25 mouse cellular contexts compared by ENCODE assay signal in genomic region chr10:68806328-68806727, GRCm38 (mm10).
DNase-seq lines count a peak whose midpoint lies in the region; ATAC-seq and TF ChIP-seq lines count a peak whose summit lies in the region.
"Had no signal": no experiment of that assay in that cellular context is flagged by ENCODE, and none has a peak within 500 bp of the region (broad histone marks: within the 10 kb centered on the region; RNA-seq: fewer than 3 reads in every experiment).

No protein-coding gene starts in this region.

- no peaks in the 10 kb centered on the region for H3K36me3 ChIP-seq in forebrain, embryonic 13.5 days (ENCODE audit: poor library complexity, severe bottlenecking)
- H3K36me3 ChIP-seq in forebrain, embryonic 10.5 days (replicated peaks) = no peaks in the 10 kb centered on the region
- H3K36me3 ChIP-seq in intestine, embryonic 16.5 days (ENCODE audit: control insufficient read depth, insufficient read depth, low read length) = no peaks in the 10 kb centered on the region
- H3K36me3 ChIP-seq in intestine, postnatal 0 days (ENCODE audit: control insufficient read depth, insufficient read depth) = no peaks in the 10 kb centered on the region
- no peaks in the 10 kb centered on the region for H3K36me3 ChIP-seq in midbrain, embryonic 11.5 days (ENCODE audit: control insufficient read depth, insufficient read depth, low read length)
- no peaks in the 10 kb centered on the region for H3K36me3 ChIP-seq in midbrain, embryonic 13.5 days
- H3K36me3 ChIP-seq: embryonic facial prominence, embryonic 13.5 days; heart, embryonic 10.5 days; limb, embryonic 15.5 days had no signal

- H3K9me3 ChIP-seq in forebrain, embryonic 13.5 days (replicated peaks) = no peaks in the 10 kb centered on the region; the same call in 1 of the 2 replicates
- no peaks in the 10 kb centered on the region; the same call in 1 of the 2 replicates for H3K9me3 ChIP-seq in forebrain, embryonic 10.5 days
- no peaks in the 10 kb centered on the region for H3K9me3 ChIP-seq in intestine, embryonic 16.5 days (ENCODE audit: control insufficient read depth, low read length)
- H3K9me3 ChIP-seq in intestine, postnatal 0 days (ENCODE audit: control insufficient read depth) = no peaks in the 10 kb centered on the region
- no peaks in the 10 kb centered on the region; the same call in 1 of the 2 replicates for H3K9me3 ChIP-seq in midbrain, embryonic 11.5 days (ENCODE audit: control insufficient read depth, low read length)
- H3K9me3 ChIP-seq in midbrain, embryonic 13.5 days = no peaks in the 10 kb centered on the region
- H3K9me3 ChIP-seq: heart, embryonic 10.5 days; limb, embryonic 15.5 days had no signal

- ATAC-seq in forebrain, embryonic 13.5 days = peak; percentile 13; the same call in 1 of the 2 replicates
- peak; percentile 59; the same call in 1 of the 2 replicates for ATAC-seq in intestine, embryonic 16.5 days
- no peak for ATAC-seq in intestine, postnatal 0 days
- ATAC-seq in midbrain, embryonic 11.5 days (ENCODE audit: low FRiP score) = no peak
- no peak for ATAC-seq in midbrain, embryonic 13.5 days
- ATAC-seq: activated CD4-positive, CD25-positive, alpha-beta regulatory T cell, adult 4 months had no signal

- H3K4me1 ChIP-seq in forebrain, embryonic 13.5 days = no peaks in the 10 kb centered on the region
- H3K4me1 ChIP-seq in forebrain, embryonic 10.5 days = no peaks in the 10 kb centered on the region
- no peaks in the 10 kb centered on the region for H3K4me1 ChIP-seq in intestine, embryonic 16.5 days (ENCODE audit: control insufficient read depth, insufficient read depth, low read length)
- no peaks in the 10 kb centered on the region for H3K4me1 ChIP-seq in intestine, postnatal 0 days (replicated peaks; ENCODE audit: control insufficient read depth, insufficient read depth, low read length)
- no peaks in the 10 kb centered on the region for H3K4me1 ChIP-seq in midbrain, embryonic 11.5 days (ENCODE audit: control insufficient read depth, insufficient read depth, low read length)
- no peaks in the 10 kb centered on the region for H3K4me1 ChIP-seq in midbrain, embryonic 13.5 days (replicated peaks)
- H3K4me1 ChIP-seq: heart, embryonic 10.5 days; limb, embryonic 15.5 days had no signal

- H3K27me3 ChIP-seq in forebrain, embryonic 13.5 days = no peaks in the 10 kb centered on the region
- no peaks in the 10 kb centered on the region for H3K27me3 ChIP-seq in forebrain, embryonic 10.5 days (ENCODE audit: poor library complexity, severe bottlenecking)
- H3K27me3 ChIP-seq in intestine, embryonic 16.5 days (replicated peaks; ENCODE audit: control insufficient read depth, insufficient read depth, low read length) = no peaks in the 10 kb centered on the region
- H3K27me3 ChIP-seq in intestine, postnatal 0 days (replicated peaks; ENCODE audit: control insufficient read depth, insufficient read depth, low read length) = no peaks in the 10 kb centered on the region
- H3K27me3 ChIP-seq in midbrain, embryonic 11.5 days (ENCODE audit: control insufficient read depth, insufficient read depth, low read length) = no peaks in the 10 kb centered on the region
- no peaks in the 10 kb centered on the region for H3K27me3 ChIP-seq in midbrain, embryonic 13.5 days
- H3K27me3 ChIP-seq: embryonic facial prominence, embryonic 13.5 days; limb, embryonic 15.5 days had no signal

- H3K4me3 ChIP-seq in forebrain, embryonic 13.5 days = no peak overlapping the region
- no peak overlapping the region for H3K4me3 ChIP-seq in forebrain, embryonic 10.5 days
- H3K4me3 ChIP-seq in intestine, embryonic 16.5 days (ENCODE audit: low read length) = no peak overlapping the region
- H3K4me3 ChIP-seq in intestine, postnatal 0 days (ENCODE audit: low read depth, low read length) = no peak overlapping the region
- H3K4me3 ChIP-seq in midbrain, embryonic 11.5 days (ENCODE audit: low read depth, low read length) = no peak overlapping the region
- H3K4me3 ChIP-seq in midbrain, embryonic 13.5 days (replicated peaks) = no peak overlapping the region
- H3K4me3 ChIP-seq: embryonic facial prominence, embryonic 13.5 days; erythroblast, embryonic 14.5 days; gastrocnemius, adult 2 months; heart, embryonic 10.5 days; limb, embryonic 15.5 days had no signal

- 74% methylated on average over 1 of the region's 1 CpGs for WGBS in forebrain, embryonic 13.5 days
- WGBS in forebrain, embryonic 10.5 days = 87% methylated on average over 1 of the region's 1 CpGs
- WGBS in intestine, embryonic 16.5 days = 76% methylated on average over 1 of the region's 1 CpGs
- WGBS in intestine, postnatal 0 days = 69% methylated on average over 1 of the region's 1 CpGs
- WGBS in midbrain, embryonic 11.5 days = 78% methylated on average over 1 of the region's 1 CpGs
- WGBS in midbrain, embryonic 13.5 days = 53% methylated on average over 1 of the region's 1 CpGs

- no peak overlapping the region for H3K9ac ChIP-seq in forebrain, embryonic 13.5 days
- no peak overlapping the region for H3K9ac ChIP-seq in intestine, embryonic 16.5 days (ENCODE audit: low read depth, low read length)
- no peak overlapping the region for H3K9ac ChIP-seq in intestine, postnatal 0 days (ENCODE audit: low read depth, low read length)
- no peak overlapping the region for H3K9ac ChIP-seq in midbrain, embryonic 11.5 days (ENCODE audit: low read length)
- no peak overlapping the region for H3K9ac ChIP-seq in midbrain, embryonic 13.5 days (replicated peaks)
- H3K9ac ChIP-seq: embryonic facial prominence, embryonic 13.5 days; limb, embryonic 15.5 days had no signal

- intact Hi-C loops in gastrocnemius, postnatal 36 days (cut with DNase I) = no loop called here

- no peak overlapping the region for H3K27ac ChIP-seq in forebrain, embryonic 13.5 days
- no peak overlapping the region for H3K27ac ChIP-seq in forebrain, embryonic 10.5 days
- H3K27ac ChIP-seq in intestine, embryonic 16.5 days (ENCODE audit: low read length) = no peak overlapping the region
- H3K27ac ChIP-seq in intestine, postnatal 0 days (ENCODE audit: low read depth, low read length) = no peak overlapping the region
- H3K27ac ChIP-seq in midbrain, embryonic 11.5 days (ENCODE audit: low read depth, low read length) = no peak overlapping the region
- H3K27ac ChIP-seq in midbrain, embryonic 13.5 days = no peak overlapping the region
- H3K27ac ChIP-seq: embryonic facial prominence, embryonic 13.5 days; gastrocnemius, adult 2 months; heart, embryonic 10.5 days; limb, embryonic 15.5 days had no signal

- TF ChIP-seq CTCF in intestine, postnatal 0 days (IDR thresholded peaks at IDR 0.05; ENCODE audit: low read depth) = no peak

- H3K4me2 ChIP-seq in forebrain, embryonic 13.5 days = no peak overlapping the region
- H3K4me2 ChIP-seq in intestine, embryonic 16.5 days (ENCODE audit: low read depth, low read length) = no peak overlapping the region
- H3K4me2 ChIP-seq in intestine, postnatal 0 days (replicated peaks; ENCODE audit: low read depth) = no peak overlapping the region
- H3K4me2 ChIP-seq in midbrain, embryonic 11.5 days = no peak overlapping the region
- no peak overlapping the region for H3K4me2 ChIP-seq in midbrain, embryonic 13.5 days (replicated peaks)
- H3K4me2 ChIP-seq: embryonic facial prominence, embryonic 13.5 days; limb, embryonic 15.5 days had no signal

- DNase-seq in forebrain, embryonic 10.5 days (ENCODE audit: extremely low spot score, low spot score) = no peak
- DNase-seq in midbrain, embryonic 11.5 days (ENCODE audit: low spot score, missing footprints) = peak; percentile 4
- no peak for DNase-seq in gastrocnemius, postnatal 36 days
- DNase-seq: adrenal gland, adult 8-10 months; cerebellum, adult 2 months; cerebellum, postnatal 25 days; embryo, embryonic 11 days; gastrocnemius, adult 2 months; heart, postnatal 4 days; kidney, adult 18-20 months; kidney, postnatal 4 days; left cerebral cortex, postnatal 4 days; lung, postnatal 4 days; right cerebral cortex, adult 18-20 months; thymus, adult 18-20 months; thymus, postnatal 36 days had no signal

Comparison
In these comparisons a context has a peak if more than half of its experiments do, and no peak if none do; other contexts are left out.
1. ATAC-seq: peak in forebrain, embryonic 13.5 days (single experiment) and intestine, embryonic 16.5 days (single experiment); none in intestine, postnatal 0 days (single experiment), midbrain, embryonic 11.5 days (single experiment) and midbrain, embryonic 13.5 days (single experiment).